Mouse (Mus musculus): ENCODE data around the gene Gnai1. TPM values are rescaled to one million over a fixed set of nuclear protein-coding genes. Genes with fewer than 3 reads are reported as not detected.
"Not testable (repeated sequence)": the region's sequence is repeated elsewhere in the genome, so short reads cannot be mapped to it uniquely, and the experiment has no call there.

Gnai1 gene
- polyA plus RNA-seq (2017; shearing (Covaris generic)), result not detected

- ATAC-seq, result no peak
These were observed at the start of gene Gnai1 for GRCm38 (mm10) chr5:18360281-18360819. Gene Gnai1 (minus strand): TSS chr5:18360355.

GRCm38 (mm10) chr5:18367864-18368263, 7.7 kb upstream of the Gnai1 start:
- ATAC-seq, result no peak

DNA sequence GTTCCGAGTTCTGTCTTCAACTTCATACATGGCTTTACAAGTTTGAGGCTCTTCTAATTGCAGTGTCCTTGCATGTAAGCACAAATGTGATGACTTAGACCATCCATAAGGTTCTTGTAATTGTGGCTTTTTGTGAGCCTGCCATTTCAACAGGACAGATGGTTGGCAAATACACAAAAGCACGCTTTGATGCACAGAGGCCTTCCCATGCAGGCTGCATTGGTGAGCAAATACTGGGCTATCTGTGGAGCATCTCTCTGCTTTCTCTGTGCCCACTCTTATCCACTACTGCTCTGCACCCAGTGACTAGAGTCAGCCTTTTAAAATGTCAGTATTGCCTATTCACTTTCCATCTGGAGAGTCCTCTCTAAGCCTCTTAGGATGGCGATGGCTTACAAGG, 5.3 kb upstream of the Gnai1 start:
- ATAC-seq, result no peak

DNA sequence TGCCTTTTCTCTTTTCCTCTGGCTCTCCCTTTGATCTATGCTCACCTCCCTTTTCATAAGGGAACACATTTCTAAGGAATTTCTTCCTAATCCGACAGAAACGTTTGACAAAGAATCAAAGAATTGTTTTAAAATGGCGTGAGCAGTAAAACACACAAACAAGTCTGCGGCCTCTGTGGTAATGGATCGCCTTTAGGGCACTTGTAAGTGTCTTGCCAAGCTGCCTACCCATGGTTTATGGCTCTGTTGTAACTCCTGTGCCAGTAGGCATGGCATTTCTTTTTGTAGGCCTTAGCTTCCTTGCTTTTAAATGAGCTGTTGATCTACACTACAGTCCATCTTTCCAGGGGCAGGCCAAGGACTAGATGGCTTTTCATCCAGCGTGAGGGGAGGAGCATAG, 801 bp upstream of the Gnai1 start:
- ATAC-seq, result no peak

DNA sequence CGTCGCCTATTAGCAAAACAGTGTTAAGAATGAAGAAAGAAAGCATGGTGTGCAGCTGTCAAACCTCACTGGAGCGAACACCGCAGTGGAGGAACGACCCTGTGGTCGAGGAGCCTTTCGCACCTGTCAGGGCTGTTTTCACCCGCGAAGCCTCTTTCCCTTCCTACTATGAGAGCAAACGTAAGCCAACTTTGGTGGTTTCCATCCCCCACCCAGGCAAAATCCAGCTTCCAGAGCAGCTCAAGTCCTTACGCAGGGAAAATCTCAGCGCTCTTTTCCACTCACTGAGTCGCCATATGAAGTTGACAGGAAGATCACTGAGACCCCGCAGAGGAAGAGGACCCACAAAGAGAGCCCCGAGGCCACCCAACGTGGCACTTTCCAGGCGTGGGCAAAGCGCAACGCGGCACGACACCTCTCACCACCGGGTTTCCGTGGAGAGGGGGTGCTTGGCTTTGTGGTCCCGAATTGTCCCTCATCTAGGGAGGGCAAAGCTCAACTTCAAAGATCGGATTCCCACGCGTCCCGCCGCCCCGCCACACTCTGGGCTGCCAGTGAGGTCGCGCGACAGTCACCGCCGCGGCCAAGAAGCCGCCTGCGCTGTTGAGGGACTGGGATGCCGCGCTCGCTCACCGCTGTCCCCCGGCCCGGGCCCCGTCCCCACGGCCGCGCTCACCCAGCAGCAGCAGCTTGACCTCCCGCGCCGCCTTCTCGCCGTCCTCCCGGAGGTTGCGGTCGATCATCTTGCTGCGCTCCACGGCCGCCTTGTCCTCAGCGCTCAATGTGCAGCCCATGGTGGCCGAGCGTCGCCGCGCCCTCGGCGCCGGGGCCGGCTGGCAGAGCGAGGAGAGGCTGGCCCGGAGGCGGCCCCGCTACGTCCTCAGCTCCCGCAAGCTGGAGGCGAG, 527 bp downstream of the Gnai1 start:
- ATAC-seq, result no peak

DNA sequence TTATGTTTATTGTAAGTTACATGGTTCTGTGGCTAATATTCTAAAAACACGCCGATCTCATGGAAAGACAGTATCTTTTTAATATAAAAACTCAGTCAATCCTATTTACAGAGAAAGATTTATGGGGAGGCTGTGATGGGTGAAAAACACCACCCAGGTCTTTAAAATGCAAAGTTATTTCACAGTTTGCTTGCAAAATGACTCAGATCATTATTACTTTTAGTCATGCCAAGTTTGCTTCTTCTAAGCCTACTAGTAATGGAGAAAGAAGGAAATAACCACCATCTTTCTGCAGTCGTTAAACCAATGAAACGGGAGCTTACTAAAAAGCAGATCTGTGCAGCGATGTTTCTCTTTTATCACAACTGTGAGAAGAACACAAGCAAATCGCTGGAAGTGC, 1.4 kb downstream of the Gnai1 start:
- ATAC-seq, result no peak

- ATAC-seq, result no peak
These were observed 2.0 kb downstream of the Gnai1 start for GRCm38 (mm10) chr5:18358191-18358590.

- ATAC-seq, result no peak
These were observed 12.9 kb downstream of the Gnai1 start for GRCm38 (mm10) chr5:18347297-18347696.

DNA sequence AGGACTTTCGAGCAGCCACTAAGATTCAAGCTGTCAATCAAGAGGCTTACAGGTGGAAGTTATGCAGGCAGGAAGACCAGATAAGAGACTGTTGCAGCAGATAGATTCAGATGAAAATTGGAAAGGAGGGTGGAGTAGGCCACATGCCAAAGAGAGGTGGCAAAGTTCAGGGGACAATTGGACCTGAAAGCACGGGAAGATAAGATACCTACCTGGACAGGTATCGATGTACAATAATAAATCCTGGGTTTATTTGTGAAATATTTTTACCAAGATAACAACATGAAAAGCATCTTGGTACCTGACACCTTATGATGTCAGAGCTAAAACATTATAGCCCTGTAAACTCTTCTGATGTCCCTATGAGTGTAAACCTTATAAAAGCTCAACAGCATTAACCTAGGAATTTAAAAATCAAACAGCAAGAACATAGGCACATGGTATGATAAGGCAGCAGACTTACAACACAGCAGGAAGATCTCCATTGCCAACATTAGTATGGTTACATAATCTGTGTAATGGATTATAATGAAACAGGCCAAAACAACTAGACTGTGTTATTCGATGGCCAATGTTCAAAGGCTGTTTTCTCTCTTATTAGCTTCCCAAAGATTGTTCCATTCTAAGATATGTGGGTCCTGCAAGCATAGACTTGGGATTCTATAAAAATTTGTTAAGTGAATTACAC, 16.6 kb downstream of the Gnai1 start:
- no peak for ATAC-seq

GRCm38 (mm10) chr5:18342765-18343454, 17.2 kb downstream of the Gnai1 start:
- no peak for ATAC-seq

GRCm38 (mm10) chr5:18341876-18342275, 18.3 kb downstream of the Gnai1 start:
- not testable (repeated sequence) for ATAC-seq

- ATAC-seq, result no peak
These were observed 27.9 kb downstream of the Gnai1 start for GRCm38 (mm10) chr5:18332256-18332655.

DNA sequence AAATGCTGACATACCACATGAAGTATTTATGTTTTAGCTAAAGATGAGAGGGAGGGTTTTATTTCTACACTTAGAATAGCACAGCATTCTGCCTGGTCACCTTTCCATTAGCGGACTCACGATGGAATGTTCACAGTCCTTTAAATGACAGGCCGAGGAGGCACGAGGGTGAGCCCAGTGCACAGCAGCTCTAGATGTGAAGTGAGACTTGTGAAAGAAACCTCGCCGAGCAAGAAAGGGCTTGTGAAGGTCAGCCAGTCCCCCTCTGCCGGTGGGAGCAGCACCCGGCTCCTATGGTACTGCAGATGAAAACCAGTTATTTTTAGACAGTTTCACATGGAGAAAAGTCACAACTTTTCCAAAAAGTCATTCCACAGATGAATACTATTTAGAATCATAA, 29.4 kb downstream of the Gnai1 start:
- no peak for ATAC-seq

DNA sequence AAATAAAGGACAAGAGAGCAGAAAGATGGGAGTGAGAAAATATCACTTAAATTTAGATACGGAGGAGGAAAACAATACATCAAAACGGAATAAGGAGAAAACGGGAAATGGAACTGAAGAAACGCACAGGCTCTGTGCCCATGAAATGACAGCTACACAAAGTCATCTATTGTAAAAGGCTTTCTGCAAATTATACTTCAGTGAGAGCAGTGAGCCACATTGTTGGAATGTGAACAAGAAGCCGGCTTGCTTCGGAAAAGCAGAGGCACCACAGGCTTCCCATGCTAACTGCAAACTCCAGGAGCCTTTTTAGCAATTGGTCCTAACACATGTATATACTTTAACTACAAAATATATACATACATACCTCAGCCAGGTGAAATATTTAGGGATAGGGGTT, 34.0 kb downstream of the Gnai1 start:
- no peak for ATAC-seq

- ATAC-seq, result no peak
These were observed 36.6 kb downstream of the Gnai1 start for GRCm38 (mm10) chr5:18323534-18323933.

DNA sequence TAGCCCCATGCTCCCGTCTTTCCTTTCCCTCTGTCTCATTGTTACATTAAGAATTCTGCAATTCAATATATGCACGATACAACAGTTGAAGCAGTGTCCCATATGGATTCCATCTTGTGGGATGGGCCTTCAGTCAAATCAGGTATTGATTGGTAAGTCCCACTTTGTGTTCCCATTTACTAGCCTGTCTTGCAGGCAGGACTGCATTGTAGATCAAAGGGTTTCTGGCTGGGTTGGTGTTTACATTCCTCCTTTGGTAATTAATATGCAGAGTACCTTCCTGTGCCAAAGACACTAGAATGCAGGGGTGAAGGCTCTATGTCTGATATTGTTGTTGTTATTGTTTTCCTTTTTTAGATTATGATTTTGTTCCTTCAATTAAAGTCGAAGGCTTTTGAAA, 38.5 kb downstream of the Gnai1 start:
- no peak for ATAC-seq

- no peak for ATAC-seq
These were observed 41.3 kb downstream of the Gnai1 start for GRCm38 (mm10) chr5:18318846-18319245.

DNA sequence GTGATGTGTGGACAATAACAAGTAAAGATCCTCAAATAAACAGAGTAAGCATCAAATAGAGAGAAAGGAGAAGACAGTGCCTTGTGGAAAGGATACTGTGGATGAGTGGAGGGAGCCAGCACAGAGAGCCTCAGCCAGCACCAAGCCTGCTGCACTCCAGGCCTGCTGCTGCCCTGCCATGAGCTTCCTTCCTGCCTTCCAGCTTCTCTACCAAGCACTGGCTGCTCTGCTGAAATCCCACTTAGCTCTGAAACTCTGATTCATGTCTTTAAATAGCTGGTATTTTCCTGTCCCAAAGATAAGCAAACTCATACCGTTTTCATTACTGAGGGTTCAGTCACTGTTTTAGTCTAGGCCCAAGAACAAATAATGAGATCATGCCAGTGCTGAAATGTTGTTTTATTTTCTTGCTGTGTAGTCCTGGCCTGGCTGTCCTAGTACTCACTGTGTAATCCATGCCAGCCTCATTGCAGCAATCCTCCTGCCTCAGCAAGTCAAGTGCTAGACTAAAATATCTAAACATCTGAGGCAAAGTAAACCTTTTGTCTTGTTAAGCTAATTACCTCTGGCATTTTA, 52.8 kb downstream of the Gnai1 start:
- ATAC-seq, result no peak

GRCm38 (mm10) chr5:18296584-18296983, 63.6 kb downstream of the Gnai1 start:
- no peak for ATAC-seq

- ATAC-seq, result no peak
These were observed 67.4 kb downstream of the Gnai1 start for GRCm38 (mm10) chr5:18292744-18293143.

- ATAC-seq, result no peak
These were observed 70.6 kb downstream of the Gnai1 start for GRCm38 (mm10) chr5:18289530-18289929.

- ATAC-seq, result no peak
These were observed 71.5 kb downstream of the Gnai1 start for GRCm38 (mm10) chr5:18288694-18289093.

DNA sequence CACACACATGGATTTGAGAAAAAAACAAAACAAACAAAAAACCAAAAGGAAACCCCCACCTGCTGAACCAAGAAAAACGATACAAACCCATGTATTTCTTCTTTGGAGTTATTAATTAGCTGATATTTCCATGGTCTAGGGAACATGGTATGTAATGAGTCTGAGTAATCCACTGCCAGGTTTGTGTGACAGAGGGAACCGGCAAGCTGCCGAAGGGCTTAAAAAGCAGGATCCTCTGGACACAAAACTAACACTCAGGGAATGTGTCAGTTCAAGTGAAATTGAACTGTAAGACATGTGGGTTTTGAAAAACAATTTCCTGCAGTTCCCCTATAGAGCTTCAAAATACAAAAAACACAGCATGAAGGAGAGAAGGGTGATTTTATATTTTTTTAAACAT, 72.1 kb downstream of the Gnai1 start:
- ATAC-seq, result no peak
